Mouse (Mus musculus): ENCODE measurements around the gene Tnfrsf26. TPM values are rescaled to one million over a fixed set of nuclear protein-coding genes. Genes with fewer than 3 reads are reported as not detected.
"Not testable (repeated sequence)": the region's sequence is repeated elsewhere in the genome, so short reads cannot be mapped to it uniquely, and the experiment has no call there.

Tnfrsf26 gene
- polyA plus RNA-seq (2015; fragmentation: Nextera tagmentation; extraction: Ambion mirVana), result 0.27 TPM in 2 replicates

DNA sequence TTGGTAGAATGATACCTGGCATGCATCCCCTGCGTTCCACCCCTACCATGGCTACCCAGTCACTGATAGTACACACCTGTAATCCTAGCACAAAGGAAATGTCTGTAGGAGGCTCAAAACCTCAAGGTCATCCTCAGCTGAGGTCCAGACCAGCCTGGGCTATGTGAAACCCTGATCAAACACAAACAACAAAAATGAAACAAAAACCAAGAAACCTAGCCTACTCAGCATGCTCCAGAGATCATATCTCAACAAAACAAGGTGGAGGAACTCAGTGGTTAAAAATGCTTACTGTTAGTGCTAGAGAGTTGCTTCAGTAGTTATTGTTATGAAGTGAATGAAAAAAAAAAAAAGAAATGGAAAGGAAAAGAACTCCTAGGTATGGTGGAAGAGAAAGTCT, at the start of gene Tnfrsf26:
Tnfrsf26 (minus strand) TSS at position 183 of the 400 bp plus-strand sequence.
- Histone ChIP-seq H3K9ac (ENCODE audit: low read depth, low read length) (no peak within 1 kb of the TSS), H3K4me1 (replicated peaks; ENCODE audit: control insufficient read depth, insufficient read depth, low read length) (no peaks in the 10 kb centered on the region), H3K4me2 (replicated peaks; ENCODE audit: low read depth) (no peak within 1 kb of the TSS), H3K36me3 (ENCODE audit: control insufficient read depth, insufficient read depth) (no peaks in the 10 kb centered on the region), H3K27me3 (replicated peaks; ENCODE audit: control insufficient read depth, insufficient read depth, low read length) (no peaks in the 10 kb centered on the region), H3K27ac (ENCODE audit: low read depth, low read length) (no peak within 1 kb of the TSS), H3K9me3 (ENCODE audit: control insufficient read depth) (no peaks in the 10 kb centered on the region), H3K4me3 (ENCODE audit: low read depth, low read length) (no peak within 1 kb of the TSS)
- WGBS, result 100% methylated on average over 1 of the region's 1 CpGs
- no peak for ATAC-seq
- TF ChIP-seq CTCF (IDR thresholded peaks at IDR 0.05; ENCODE audit: low read depth), result no peak

DNA sequence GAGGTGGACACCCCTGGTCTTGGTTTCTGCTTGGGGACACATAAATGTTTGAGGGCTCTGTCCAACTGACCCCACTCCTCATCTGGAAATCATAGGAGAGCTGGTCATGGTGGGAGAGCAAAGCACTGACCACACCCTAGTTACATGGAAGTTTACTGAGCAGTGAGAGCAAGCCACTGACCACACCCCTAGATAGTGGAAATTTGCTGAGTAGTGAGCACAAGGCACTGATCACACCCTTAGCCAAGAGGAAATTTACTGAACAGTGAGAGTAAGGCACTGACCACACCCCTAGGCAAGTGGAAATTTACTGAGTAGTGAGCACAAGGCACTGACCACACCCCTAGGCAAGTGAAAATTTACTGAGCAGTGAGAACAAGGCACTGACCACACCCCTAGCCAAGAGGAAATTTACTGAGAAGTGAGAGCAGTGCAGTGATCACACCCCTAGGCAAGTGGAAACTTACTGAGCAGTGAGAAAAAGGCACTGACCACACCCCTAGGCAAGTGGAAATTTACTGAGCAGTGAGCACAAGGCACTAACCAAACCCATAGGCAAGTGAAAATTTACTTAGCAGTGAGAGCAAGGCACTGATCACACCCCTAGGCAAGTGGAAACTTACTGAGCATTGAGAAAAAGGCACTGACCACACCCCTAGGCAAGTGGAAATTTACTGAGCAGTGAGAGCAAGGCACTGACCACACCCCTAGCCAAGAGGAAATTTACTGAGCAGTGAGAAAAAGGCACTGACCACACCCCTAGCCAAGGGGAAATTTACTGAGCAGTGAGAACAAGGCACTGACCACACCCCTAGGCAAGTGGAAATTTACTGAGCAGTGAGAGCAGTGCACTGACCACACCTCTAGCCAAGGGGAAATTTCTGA, 38.1 kb upstream of the Tnfrsf26 start:
- H3K9me3 ChIP-seq (ENCODE audit: control insufficient read depth), result no peaks in the 10 kb centered on the region
- no peaks in the 10 kb centered on the region for H3K36me3 ChIP-seq (ENCODE audit: control insufficient read depth, insufficient read depth)
- no peak for ATAC-seq
- no peak overlapping the region for H3K9ac ChIP-seq (ENCODE audit: low read depth, low read length)
- no peaks in the 10 kb centered on the region for H3K4me1 ChIP-seq (replicated peaks; ENCODE audit: control insufficient read depth, insufficient read depth, low read length)
- H3K27me3 ChIP-seq (replicated peaks; ENCODE audit: control insufficient read depth, insufficient read depth, low read length), result no peaks in the 10 kb centered on the region
- TF ChIP-seq CTCF (IDR thresholded peaks at IDR 0.05; ENCODE audit: low read depth), result no peak
- no peak overlapping the region for H3K4me3 ChIP-seq (ENCODE audit: low read depth, low read length)
- no peak overlapping the region for H3K27ac ChIP-seq (ENCODE audit: low read depth, low read length)
- no peak overlapping the region for H3K4me2 ChIP-seq (replicated peaks; ENCODE audit: low read depth)

GRCm38 (mm10) chr7:143663470-143663869, 34.9 kb upstream of the Tnfrsf26 start:
- no peaks in the 10 kb centered on the region for H3K36me3 ChIP-seq (ENCODE audit: control insufficient read depth, insufficient read depth)
- H3K4me1 ChIP-seq (replicated peaks; ENCODE audit: control insufficient read depth, insufficient read depth, low read length), result no peaks in the 10 kb centered on the region
- no peak overlapping the region for H3K27ac ChIP-seq (ENCODE audit: low read depth, low read length)
- no peaks in the 10 kb centered on the region for H3K9me3 ChIP-seq (ENCODE audit: control insufficient read depth)
- ATAC-seq, result no peak
- H3K4me2 ChIP-seq (replicated peaks; ENCODE audit: low read depth), result no peak overlapping the region
- no peak overlapping the region for H3K4me3 ChIP-seq (ENCODE audit: low read depth, low read length)
- TF ChIP-seq CTCF (IDR thresholded peaks at IDR 0.05; ENCODE audit: low read depth), result no peak
- no peaks in the 10 kb centered on the region for H3K27me3 ChIP-seq (replicated peaks; ENCODE audit: control insufficient read depth, insufficient read depth, low read length)
- H3K9ac ChIP-seq (ENCODE audit: low read depth, low read length), result no peak overlapping the region
- WGBS, result 78% methylated on average over 2 of the region's 2 CpGs

DNA sequence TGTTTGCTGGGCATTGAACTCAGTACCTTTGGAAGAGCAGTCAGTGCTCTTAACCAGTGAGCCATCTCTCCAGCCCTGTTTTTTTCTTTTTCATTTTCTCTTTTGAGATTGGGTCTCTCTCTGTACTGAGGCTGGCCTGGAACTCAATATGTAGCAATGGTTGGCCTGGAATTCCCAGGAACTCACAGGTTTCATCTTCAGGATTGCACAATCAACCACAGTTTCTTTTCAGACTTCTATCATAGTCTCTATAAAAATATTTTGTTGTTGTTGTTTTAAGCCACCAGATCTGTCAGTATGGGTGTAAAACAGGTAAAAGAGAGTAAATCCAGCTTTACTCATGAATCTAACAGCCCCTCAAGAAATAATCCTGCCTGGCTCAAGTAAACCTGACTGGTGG, 32.3 kb upstream of the Tnfrsf26 start:
- Histone ChIP-seq H3K4me3 (ENCODE audit: low read depth, low read length) (no peak overlapping the region), H3K27ac (ENCODE audit: low read depth, low read length) (no peak overlapping the region), H3K27me3 (replicated peaks; ENCODE audit: control insufficient read depth, insufficient read depth, low read length) (no peaks in the 10 kb centered on the region), H3K4me1 (replicated peaks; ENCODE audit: control insufficient read depth, insufficient read depth, low read length) (no peaks in the 10 kb centered on the region), H3K4me2 (replicated peaks; ENCODE audit: low read depth) (no peak overlapping the region), H3K36me3 (ENCODE audit: control insufficient read depth, insufficient read depth) (no peaks in the 10 kb centered on the region), H3K9me3 (ENCODE audit: control insufficient read depth) (no peaks in the 10 kb centered on the region), H3K9ac (ENCODE audit: low read depth, low read length) (no peak overlapping the region)
- ATAC-seq, result no peak
- no peak for TF ChIP-seq CTCF (IDR thresholded peaks at IDR 0.05; ENCODE audit: low read depth)

DNA sequence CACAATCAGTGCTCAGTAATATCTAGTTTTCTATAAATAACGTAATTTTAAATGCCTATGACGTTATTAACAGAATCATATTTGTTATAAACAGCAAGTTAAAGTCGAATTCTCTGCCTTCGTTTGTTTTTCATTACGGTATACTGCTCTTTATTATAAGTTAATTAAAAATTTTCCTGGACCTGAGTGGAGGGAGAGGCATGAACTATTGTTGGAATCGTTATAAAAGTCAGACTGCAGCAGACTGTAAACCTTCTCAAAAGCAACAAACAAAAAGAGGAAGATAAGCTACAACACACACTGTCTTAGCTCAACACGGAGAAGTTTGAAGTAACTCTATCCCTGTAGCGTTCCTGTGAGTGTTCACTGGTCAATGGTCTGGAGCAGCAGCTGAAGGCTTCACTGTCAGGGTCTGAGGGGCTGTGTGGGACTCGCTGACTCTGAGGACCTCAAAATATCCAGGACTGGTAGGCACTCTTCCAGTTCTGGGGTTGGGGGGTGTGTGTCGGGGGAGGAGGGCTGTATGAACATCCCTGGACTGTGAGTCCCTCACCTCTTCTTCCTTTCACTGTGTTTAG, 21.3 kb upstream of the Tnfrsf26 start:
- not testable (repeated sequence) for ATAC-seq; H3K4me1 ChIP-seq (replicated peaks; ENCODE audit: control insufficient read depth, insufficient read depth, low read length); H3K27me3 ChIP-seq (replicated peaks; ENCODE audit: control insufficient read depth, insufficient read depth, low read length); H3K9ac ChIP-seq (ENCODE audit: low read depth, low read length); H3K27ac ChIP-seq (ENCODE audit: low read depth, low read length); H3K36me3 ChIP-seq (ENCODE audit: control insufficient read depth, insufficient read depth); H3K4me3 ChIP-seq (ENCODE audit: low read depth, low read length); H3K9me3 ChIP-seq (ENCODE audit: control insufficient read depth)
- H3K4me2 ChIP-seq (replicated peaks; ENCODE audit: low read depth), result peak overlapping the region; percentile 94
- WGBS, result 54% methylated on average over 10 of the region's 10 CpGs

- Histone ChIP-seq H3K4me3 (ENCODE audit: low read depth, low read length) (peak within 1 kb of the TSS; percentile 52), H3K9me3 (ENCODE audit: control insufficient read depth) (no peaks in the 10 kb centered on the region), H3K27ac (ENCODE audit: low read depth, low read length) (no peak within 1 kb of the TSS), H3K36me3 (ENCODE audit: control insufficient read depth, insufficient read depth) (no peaks in the 10 kb centered on the region), H3K9ac (ENCODE audit: low read depth, low read length) (peak within 1 kb of the TSS; percentile 40; the same call in 1 of the 2 replicates), H3K4me1 (replicated peaks; ENCODE audit: control insufficient read depth, insufficient read depth, low read length) (no peaks in the 10 kb centered on the region), H3K27me3 (replicated peaks; ENCODE audit: control insufficient read depth, insufficient read depth, low read length) (no peaks in the 10 kb centered on the region), H3K4me2 (replicated peaks; ENCODE audit: low read depth) (peak within 1 kb of the TSS; percentile 94)
- peak; percentile 83 for ATAC-seq
- TF ChIP-seq CTCF (IDR thresholded peaks at IDR 0.05; ENCODE audit: low read depth), result no peak
- 3% methylated on average over 39 of the region's 39 CpGs for WGBS
Measured at GRCm38 (mm10) chr7:143649034-143649768, 20.7 kb upstream of the Tnfrsf26 start, which contains the start of gene Tnfrsf22. Tnfrsf22 (minus strand) TSS chr7:143649661.

DNA sequence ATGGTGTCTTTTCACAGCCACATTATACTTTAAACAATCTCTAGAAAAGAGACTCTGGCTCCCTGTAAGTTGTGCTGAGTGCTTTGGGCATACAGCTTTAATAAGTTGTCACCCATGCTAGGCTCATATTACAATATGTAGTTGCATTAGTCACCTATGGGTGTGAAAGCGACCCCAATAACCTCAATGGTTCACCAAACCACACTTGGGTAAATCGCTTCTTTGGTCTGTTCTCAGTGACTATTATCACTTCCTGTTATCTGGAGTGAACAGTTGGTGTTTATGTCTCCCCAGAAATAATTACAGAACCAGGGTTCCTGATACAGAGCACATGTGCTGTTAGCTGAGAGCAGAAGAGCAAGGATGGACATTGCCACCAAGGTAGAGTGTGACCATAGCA, 15.4 kb upstream of the Tnfrsf26 start:
- H3K27me3 ChIP-seq (replicated peaks; ENCODE audit: control insufficient read depth, insufficient read depth, low read length); H3K36me3 ChIP-seq (ENCODE audit: control insufficient read depth, insufficient read depth); H3K27ac ChIP-seq (ENCODE audit: low read depth, low read length); H3K9me3 ChIP-seq (ENCODE audit: control insufficient read depth); H3K4me3 ChIP-seq (ENCODE audit: low read depth, low read length); H3K4me1 ChIP-seq (replicated peaks; ENCODE audit: control insufficient read depth, insufficient read depth, low read length); H3K4me2 ChIP-seq (replicated peaks; ENCODE audit: low read depth); ATAC-seq; H3K9ac ChIP-seq (ENCODE audit: low read depth, low read length): not testable (repeated sequence)
- 88% methylated on average over 2 of the region's 2 CpGs for WGBS
